Mouse (Mus musculus) B cell, adult 2 months (primary cell): ENCODE measurements around the gene Rsbn1l.

Experiments used
- DNase-seq, 2 experiments: peaks; one replicate each; pipeline ENCODE4 v3.0.0; 2022

The Rsbn1l gene

GRCm38 (mm10) chr5:20956298-20956697 lies at the start of gene Rsbn1l:
Gene Rsbn1l, minus strand, starts transcription at chr5:20956398.
- DNase-seq: no peak

- peak; percentile 8 to 10 for DNase-seq
Observed at GRCm38 (mm10) chr5:21002723-21003122, 46.5 kb upstream of the Rsbn1l start.

- DNase-seq: no peak
Observed at GRCm38 (mm10) chr5:21001622-21002315, 45.6 kb upstream of the Rsbn1l start.

DNA sequence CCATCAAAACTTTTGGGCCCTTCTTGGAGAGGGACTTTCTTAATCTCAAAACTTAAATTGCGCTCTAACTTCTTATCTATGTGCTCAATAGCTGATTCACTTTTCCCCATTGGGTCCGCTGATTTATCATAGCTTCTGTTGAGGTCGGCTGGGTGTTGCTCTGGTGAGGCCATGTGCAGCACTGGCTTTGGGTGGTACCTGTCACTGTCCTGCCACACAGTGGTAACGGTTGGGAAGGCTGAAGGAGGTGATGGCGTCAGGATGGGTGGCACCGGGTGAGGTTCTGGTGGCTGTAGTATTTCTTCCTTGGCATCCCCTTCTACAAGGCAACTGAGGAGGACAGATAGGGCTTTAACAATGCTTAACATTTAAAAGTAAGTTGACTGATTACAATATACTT lies 42.2 kb upstream of the Rsbn1l start:
- no peak for DNase-seq

GRCm38 (mm10) chr5:20997555-20997954 lies 41.4 kb upstream of the Rsbn1l start:
- no peak for DNase-seq

GRCm38 (mm10) chr5:20990062-20990809 lies 34.0 kb upstream of the Rsbn1l start:
- no peak for DNase-seq

GRCm38 (mm10) chr5:20986271-20986670 lies 30.1 kb upstream of the Rsbn1l start:
- no peak for DNase-seq

GRCm38 (mm10) chr5:20983505-20983904 lies 27.3 kb upstream of the Rsbn1l start:
- DNase-seq: no peak

DNA sequence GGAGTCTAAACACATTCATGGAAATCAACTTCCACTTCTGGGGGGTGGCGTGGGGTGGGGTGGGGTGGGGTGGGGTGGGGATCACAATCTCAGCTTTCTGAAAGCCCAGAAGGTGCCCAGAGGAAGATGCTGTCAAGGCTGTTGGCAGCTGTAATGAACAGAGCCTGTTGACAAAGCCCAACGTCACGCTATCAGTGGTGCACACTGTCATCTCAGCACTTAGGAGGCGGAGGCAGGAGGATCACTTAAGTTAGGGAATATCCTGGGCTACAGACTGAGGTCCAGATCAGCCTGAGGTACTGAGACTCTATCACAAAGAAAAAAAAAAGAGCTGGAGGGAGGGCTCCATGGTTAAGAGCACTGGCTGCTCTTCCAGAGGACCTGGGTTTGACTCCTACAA lies 18.5 kb upstream of the Rsbn1l start:
- no peak for DNase-seq

DNA sequence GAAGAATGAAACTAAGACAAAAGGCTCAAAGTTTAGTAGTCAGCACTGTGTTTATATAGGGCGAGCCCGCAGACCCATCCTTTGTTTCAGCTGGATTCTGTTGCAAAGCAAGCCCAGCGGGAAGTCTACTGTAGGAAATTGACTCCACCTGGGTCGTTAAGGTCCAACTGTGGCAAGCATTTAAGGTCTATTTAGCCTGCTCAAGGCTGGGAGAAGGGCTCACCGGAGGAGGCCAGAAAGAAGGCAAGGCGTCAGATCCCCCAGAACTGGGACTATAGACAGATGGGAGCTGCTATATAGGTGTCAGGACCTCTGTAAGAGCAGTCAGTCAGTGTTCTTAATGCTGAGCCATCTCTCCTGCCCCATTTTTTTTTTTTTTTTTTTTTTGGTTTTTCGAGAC lies 17.8 kb upstream of the Rsbn1l start:
- no peak for DNase-seq

DNA sequence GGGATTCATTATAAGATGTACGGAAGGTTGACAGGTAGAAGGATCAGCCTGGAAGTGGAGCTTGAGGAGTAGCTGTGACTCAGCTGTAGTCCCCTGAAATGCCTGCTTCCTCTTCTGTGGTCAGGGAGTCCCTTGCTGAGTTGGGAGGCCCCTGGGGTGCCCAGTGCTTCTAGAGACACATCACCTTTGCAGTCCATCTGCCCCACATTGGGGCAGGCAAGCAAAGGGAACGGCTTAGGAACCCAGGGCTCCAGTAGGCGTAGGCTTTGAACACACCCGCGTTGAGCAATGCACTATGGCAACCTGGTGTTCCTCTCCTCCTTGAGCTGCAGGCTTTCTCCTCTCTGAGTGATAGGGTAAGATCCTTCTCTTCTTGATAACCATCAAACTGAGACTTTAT lies 16.9 kb upstream of the Rsbn1l start:
- peak in 1 of 2 experiments; percentile 14 for DNase-seq

DNA sequence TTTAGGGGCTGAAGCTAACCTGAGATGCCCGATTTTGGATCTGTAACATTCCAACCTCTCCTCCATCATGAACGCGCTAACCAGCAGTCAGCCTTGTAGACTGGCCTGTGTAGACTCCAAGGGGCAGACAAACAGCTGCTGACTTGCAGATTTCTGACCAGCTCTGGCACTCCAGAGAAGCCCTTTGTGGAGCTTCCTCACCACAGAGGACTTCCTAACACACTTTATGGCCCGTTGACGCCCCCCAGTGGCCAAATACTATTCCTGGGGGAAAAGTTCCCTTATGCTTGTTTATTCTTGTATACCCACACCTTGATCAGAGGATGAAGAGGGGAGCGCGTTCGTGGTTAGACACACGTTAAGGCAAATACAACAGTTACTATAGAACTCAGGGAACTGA lies 12.8 kb upstream of the Rsbn1l start:
- DNase-seq: peak; percentile 86

- peak; percentile 71 to 75 for DNase-seq
Observed at GRCm38 (mm10) chr5:20968493-20968892, 12.3 kb upstream of the Rsbn1l start.

DNA sequence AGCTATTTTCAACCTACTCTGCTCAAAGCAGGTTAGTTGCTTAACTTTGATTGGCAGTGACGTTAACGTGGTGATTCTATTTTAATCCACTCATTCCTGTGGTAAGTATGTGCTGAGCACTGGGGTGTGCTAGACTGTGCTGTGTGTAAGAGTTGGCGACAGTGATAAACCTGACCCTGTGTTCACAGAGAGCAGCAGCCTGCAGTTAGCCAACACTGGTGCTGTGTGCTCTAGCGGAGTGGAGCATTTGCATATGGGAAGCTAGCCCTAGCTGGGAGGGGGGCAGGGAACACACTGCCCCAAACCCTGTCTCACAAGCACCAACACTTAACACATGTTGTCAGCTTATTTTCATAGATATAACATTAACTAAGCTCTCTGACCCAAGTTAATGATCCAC lies 11.7 kb upstream of the Rsbn1l start:
- DNase-seq: peak; percentile 56 to 60

DNA sequence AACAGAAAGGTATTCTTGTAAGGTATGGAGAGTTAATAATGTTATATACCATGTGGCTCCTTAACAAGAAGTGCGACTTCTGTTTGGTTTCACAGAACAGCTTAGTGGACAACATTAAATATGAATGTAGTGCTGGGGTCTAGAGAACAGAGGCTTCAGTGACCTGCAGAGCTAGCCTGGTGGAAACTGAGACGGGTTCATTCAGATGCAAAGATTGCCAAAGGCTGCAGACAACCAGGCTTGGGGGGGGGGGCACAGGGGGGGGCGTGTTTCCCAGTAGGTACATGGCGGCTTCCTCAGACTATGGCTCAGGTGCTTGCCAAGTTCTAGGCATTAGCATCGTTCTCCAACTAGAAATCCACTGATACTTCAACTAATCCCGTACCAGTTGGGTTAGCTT lies 8.2 kb upstream of the Rsbn1l start:
- DNase-seq: no peak

DNA sequence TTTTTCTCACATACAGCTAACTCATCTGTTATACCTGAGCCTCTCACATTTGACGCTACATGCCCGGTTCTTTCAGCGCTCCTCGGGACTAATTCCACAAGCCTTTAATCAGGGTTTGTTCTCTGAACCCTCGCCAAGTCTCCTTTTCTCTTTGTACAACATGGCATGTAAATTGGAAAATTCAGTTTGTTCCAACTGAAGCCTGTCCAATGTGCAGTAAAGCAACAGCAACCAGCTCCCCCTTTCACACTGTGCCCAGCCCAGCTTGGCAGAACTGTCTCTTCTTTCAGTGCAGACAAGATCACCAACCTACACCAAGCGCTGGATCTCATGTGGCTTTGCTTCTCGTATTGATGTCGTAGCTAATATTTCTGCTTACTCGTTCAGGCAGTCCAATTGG lies 7.1 kb upstream of the Rsbn1l start:
- no peak for DNase-seq

GRCm38 (mm10) chr5:20960927-20961326 lies 4.7 kb upstream of the Rsbn1l start:
- no peak for DNase-seq

DNA sequence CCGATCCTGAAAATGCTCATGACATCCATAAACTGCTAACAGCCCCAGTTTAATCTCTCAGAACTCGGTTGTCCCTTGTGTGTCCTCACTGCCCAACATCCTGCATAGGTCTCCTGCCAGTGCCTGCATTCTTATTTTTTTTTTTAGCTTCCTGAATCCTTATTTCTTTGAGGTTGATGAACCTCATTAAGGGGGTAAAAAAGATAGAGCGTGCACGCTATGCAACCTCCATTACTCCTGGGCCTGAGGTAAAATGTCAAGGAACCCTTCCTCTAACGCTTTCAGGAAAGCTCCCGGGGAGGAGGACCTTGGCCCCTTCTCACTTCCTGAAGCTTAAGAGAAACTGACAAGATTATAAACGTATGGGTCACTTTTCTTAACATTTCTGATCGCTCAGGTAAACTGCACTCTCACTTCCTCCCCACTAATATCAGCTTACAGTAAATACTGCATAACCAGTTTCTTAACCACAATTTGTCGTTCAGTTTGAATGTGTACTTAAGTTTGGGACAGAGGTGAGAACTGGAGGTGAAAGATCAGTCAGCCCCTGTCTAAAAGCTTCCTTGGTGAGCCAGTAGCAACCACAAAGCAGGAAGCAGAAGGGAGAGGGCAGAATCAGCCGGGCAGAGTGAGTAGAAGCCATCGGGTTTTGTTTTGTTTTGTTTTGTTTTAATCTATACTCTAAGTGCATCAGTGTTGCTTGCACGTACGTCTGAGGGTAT lies 923 bp downstream of the Rsbn1l start:
- DNase-seq: peak; percentile 51 to 57

- DNase-seq: no peak
Observed at GRCm38 (mm10) chr5:20952337-20952925, 3.8 kb downstream of the Rsbn1l start.

DNA sequence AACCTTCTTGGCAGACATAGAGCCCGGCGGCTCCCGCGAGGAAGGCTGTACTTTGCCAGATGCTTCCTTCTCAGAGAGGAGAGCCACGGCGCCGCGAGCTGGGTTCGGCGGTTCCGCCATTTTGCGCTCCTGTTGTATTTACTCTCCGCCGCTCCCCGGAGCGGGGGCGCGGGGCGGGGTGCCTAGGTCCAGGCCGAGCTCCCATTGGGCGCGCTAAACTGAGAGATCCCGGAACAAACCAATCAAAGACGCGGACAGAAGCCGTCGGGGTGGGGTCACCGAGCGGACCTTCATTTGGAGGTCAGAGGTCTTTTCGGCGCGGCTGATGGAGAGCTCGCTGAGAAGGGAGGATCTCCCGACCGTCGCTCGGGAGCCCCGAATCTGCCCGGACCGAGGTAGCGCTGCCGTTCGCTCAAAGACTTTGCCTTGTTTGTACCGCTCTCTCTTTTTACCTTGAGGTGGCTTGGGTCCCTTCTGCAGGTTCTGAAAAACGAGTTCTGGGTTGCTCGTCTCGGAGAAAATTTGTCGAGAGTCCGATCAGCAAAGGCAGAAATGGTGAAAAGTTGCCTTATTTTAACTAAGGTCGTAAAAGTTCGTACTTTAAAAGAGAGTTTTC lies 4.4 kb downstream of the Rsbn1l start:
- DNase-seq: peak; percentile 92 to 94

DNA sequence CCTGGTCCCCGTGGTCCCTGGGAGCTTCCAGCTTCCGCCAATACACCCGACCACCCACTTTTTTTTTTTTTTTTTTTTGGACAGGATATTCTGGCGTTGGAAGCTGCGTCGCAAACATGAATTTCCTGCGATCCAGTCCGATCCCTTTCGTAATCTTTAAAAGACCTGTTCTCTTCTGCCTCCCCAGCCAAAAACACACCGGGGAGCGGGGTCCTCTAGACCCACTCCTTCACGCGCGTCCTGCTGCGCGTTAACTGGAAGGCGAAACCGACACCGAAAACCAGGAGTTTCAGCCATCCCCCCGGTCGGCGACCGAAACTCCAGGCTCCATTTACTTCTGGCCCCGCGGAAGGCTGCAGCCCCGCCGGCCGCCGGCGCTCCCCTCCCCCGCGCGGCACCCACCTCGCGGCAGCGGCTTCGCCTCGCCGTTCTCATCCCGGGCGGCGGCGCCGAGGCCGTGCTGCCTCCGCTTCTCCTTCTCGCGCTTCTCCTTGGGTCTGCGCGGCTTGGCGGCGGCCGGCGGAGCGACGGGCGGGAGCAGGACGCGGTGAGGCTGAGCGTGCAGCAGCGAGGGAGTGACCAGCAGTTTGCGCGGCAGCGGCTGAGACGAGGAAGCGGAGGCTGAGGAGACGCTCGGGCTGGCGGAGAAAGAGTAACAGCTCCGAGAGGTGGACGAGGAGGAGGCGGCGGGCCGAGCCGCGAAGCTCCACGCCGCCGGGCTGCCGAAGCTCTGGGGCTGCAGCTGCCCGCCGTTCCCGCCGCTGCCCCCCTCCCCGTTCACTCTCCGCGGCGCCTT lies 5.1 kb downstream of the Rsbn1l start:
- peak; percentile 59 to 68 for DNase-seq

- DNase-seq: peak in 1 of 2 experiments; percentile 36
Observed at GRCm38 (mm10) chr5:20950516-20950854, 5.7 kb downstream of the Rsbn1l start.
